Mouse (Mus musculus) lung, postnatal 10 days (tissue): ENCODE data around the gene Zfp317.
"Not testable (repeated sequence)": the region's sequence is repeated elsewhere in the genome, so short reads cannot be mapped to it uniquely, and the experiment has no call there.

ENCODE experiments used
- DNase-seq: peaks from one replicate; pipeline ENCODE4 v3.0.0; 2021

Gene Zfp317

DNA sequence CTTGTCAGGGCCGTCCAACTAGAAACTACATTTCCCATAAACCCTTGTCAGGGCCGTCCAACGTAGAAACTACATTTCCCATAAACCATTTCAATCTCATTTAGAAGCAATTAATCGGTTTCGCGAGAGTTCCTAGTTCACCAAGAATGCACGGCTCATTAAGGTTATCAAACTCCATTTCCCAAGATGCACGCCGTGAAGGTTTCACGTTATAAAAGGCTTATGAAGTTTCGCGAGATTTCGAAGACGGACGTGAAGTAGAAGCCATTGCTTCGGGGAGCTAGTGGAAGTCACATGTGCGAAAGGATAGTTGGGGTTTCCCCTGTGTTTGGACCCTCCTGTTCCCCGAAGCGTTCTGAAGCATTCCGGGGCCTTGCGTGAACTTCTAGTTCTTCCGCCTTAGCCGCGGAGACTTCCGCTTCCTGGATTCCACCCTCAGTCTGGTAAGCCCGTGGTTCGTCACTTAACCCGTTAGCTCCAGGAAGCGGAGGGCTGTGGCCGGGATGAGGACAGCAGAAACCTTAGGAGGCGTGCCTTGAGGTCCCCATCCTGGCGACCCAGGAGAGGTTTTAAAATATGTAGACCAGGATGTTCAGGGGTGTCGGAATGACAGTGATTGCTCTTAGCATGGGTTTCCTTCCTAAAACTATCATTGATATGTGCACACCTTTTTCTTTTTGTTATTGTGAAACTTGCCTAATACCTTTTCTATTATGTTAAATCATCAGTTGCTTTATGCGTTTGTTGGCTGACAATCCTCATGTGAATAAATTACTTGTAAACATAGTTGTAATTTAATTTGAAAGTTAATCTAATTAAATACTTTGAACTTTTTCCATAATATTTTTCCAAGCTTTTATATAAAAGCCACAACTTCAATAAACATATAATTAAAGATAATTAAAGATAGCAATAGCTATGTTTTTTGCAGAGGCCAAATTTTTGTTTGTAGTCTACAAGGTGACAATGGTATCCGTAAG is at the start of gene Zfp317:
Gene Zfp317 (plus strand): TSS at position 260 of the 980 bp plus-strand sequence.
- DNase-seq = peak; percentile 96

DNA sequence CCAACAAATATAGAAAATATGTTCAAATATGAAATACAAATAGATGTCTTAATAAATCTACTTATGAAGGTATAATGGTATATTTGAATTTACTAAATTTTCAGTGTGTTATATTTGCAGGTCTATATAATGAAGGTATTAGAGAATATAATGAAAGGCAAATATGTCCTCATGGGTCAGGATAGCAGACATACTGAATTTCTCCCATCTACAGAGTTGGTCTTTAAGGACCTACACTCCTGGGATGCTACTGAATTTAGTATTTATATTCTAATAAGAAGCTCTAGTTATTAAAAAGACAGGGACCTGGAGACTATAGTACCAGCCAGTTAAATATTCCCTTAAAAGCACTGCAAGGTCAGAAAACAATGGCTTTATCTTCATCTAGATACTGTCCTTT is 39.6 kb upstream of the Zfp317 start, which contains the start of gene Olfr855:
Gene Olfr855 (plus strand): TSS at position 301 of the 400 bp plus-strand sequence.
- no peak for DNase-seq

DNA sequence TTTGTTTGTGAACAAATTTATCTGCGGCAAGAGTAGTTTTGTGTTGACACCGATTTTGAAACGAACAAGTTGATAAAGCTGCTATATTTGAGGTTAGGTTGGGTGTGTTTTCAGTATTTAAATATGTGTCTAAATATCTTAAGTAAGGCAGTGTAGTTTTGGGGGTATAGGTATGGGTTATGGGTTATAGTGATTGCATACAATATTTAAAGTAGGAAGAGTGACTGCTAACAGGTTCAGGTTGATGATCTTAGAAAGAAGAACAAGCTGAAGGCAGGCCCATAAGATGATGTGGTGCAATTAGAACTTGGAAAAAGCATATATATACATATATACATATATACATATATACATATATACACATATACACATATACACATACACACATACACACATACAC is 605 bp upstream of the Zfp317 start:
- DNase-seq = no peak

DNA sequence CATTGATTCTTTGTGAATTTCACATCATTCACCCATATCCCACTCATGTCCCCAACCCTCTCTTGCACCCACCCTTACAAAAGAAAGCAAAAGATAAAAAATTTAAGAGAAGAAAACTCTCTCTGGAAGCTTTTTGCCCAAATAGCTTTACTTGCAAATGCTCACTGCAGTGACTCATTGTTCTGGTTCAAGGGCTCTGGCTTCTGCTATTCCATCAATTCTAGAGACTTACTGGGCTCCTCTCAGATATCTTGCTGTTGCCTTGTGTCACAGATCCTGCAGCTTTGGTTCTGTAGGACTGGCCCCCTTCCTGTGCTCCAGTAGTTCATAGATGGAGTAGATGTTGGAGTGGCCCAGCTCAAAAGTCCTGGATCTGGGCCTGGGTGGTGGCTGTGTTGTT is 7.7 kb downstream of the Zfp317 start:
- no peak for DNase-seq

DNA sequence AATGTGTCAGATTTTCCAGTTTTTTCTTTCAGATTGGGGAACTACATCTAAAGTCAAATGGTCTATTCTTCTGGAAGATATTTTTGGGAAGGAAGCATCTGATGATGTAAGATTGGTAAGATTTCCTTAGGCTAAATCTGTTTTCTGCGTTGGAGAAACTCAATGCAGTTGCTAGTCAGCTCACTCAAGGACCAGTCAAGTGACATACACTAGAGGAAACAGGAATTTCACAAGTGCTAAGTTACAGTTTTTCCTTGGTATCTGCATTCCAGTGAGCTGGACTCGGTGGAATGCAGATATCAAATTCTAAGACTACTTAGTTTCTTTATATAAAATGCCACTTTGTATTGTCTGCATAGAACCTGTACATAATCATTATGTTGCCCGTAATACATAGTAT is 23.3 kb downstream of the Zfp317 start:
- no peak for DNase-seq

DNA sequence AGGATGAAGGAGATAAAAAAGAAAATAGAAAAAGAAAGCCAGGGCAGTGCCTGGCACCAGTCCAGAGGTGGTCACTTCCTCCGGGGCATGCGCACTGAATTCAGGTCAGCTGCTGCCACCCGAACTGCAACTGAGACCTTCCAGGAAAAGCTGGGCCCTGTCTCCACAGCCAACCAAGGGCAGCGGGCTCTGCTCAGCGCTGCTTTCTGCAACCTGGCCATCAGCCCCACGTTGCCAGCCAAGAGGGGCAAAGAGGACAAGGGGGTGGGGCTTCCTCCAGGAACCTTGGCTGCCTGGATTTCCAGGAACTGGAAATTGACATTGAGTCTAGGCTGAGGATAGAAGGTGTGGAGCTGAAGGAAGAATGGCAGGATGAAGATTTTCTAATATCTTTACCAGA is 68.4 kb downstream of the Zfp317 start:
- DNase-seq = no peak

DNA sequence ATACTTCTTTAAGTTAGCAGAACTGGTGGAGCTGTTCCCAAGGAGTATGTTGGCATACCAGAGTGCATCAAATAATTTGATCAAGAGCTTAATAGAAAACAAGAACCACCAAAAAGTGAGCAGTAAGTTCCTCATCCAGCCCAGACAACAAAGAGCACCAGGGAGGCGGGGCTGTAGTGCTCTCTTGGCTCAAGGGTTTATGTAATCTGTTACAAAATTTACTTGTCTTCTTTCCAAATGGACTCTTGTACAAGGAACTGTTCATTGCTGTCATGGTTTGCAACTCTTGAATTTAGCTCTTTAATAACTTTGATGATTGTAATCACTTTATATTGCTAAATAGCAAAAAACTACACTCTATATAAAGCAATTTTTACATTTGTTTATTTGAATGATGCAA is 69.5 kb downstream of the Zfp317 start:
- no peak for DNase-seq

DNA sequence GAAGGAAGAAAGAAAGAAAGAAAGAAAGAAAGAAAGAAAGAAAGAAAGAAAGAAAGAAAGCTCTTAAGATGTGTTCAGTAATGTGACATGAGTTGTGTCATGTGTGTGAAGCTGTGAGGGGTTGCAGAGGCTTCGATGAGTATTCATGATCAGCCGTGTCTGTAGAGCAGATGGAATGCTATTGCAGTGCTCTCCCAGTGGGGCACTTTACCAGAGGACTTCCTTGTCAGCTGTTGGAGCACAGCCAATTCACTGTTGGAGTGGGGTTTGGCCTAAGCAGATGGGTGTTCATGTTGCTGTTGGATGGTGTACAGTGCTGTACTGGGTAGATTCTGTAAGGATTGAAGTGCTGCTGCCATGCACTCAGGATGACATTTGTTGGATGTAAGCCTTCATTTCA is 70.5 kb downstream of the Zfp317 start:
- peak; percentile 7 for DNase-seq

DNA sequence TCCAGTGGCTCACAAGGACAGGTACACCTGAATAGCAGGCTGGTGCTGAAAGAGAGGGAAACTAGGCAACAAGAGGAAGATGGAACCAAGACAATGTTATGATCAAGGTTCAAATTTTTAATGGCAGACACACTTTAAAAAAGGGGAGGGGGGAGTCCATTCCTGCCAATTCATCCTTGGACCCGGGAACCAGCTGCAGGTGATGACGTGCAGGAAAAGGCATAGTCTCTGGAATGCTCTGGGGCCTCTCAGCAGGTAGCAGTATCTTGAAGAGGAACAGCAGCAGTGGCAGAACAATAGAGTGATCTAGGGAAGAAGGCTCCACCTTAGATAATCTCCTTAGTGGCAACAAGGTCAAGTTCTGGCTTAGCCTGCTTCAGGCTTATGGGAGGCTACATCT is 72.4 kb downstream of the Zfp317 start:
- DNase-seq = not testable (repeated sequence)

DNA sequence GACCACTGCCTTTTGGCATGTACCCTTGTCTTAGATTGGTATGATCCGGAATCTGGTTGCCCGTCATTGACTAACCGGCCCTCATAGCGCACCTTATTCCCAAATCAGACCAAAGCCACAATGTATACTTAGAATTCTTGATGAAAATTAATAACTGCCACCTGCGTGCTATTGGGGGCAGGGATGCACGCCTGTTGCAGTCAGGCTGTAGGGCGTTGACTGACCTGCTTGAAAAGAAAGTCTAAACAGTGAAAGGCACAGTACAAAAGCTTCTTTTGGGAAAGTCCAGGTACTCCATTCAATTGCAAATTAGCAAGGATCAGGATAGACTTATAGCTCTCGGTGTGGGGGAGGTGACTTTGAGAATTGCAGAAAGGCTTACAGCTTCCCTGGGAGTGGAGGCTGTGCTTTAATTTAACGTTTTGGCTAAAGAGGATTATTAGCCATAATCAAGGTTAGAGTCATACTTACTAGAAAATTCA is 73.0 kb downstream of the Zfp317 start:
- not testable (repeated sequence) for DNase-seq
